Mouse (Mus musculus): Measurements from ENCODE around the gene Gtpbp1.
"Not testable (repeated sequence)": the region's sequence is repeated elsewhere in the genome, so short reads cannot be mapped to it uniquely, and the experiment has no call there.

Gtpbp1 gene

DNA sequence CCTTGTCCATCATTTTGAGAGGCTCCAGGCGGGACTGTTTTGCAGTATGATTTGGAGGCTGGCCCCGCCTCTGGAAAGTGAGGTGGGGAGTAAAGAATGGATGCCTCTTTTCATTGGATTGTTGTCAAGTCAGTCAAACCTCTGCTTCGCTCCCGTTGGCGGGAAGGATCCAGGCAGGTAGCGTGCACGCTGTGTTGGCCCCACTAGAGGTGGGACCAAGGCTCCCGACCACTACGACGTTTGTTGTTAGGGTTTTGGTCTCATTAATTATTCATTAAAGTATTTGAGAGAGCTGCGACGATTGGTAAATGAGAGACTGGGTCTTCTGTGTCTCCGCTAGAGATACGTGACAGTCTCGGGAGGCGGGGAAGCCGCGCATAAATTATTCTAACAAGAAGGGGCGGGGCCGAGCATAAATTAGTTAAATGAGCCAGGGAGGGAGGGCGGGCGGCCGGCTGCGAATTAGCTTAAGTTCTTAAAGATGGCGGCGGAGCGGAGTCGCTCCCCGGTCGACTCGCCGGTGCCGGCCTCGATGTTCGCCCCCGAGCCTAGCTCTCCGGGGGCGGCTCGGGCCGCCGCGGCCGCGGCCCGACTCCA is at the start of gene Gtpbp1:
Gene Gtpbp1 (plus strand): TSS at position 420 of the 597 bp plus-strand sequence.
- DNase-seq (ENCODE audit: low read depth): peak; percentile 100

DNA sequence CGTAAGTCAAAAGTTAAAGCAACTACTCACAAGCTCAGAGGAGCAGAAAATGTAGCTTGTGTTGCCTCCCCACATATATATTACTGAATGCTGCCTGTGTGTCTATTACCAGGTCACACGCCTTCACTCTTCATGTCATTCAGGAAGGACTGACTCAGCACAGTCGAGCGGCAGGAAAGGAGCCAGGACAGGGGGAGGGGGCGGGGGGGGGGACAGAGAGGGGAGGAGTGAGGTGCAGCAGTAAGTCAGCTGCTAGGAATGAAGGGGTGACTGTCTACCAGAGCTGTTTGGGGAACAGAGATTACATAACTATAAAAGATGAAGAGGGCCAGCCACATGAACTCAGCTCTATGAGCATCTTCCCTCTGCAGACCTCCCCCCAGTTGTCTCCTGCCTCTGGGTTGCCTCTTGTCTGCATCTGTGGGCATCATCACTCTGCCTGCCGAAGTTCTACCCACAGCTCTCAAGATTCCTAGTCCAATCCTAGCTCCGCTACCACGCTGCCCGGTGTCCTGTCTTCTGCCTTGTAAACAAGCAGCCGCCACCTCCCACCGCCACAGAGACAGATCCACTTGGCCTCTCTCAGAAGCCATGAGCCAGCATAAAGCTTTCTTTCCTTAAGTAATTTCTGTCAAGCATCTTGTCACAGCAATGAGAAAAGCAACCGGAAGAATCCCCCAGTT is 49.4 kb upstream of the Gtpbp1 start:
- DNase-seq (ENCODE audit: low read depth): peak; percentile 27

DNA sequence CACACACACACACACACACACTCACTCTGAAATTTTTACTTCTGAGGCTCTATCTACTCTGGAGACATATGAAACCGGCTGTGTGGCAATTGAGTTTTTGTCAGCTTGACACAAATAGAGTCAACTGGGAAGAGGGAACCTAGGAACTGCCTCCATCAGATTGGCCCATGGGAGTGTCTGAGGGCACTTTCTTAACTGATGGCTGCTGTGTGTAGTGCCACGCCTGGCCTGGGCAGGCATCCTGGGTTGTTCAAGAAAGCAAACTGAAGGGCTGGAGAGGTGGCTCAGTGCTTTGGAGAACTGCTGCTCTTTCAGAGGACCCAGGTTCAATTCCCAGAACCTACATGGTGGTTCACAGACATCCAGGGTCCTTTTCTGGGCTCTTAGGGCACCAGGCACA is 45.2 kb upstream of the Gtpbp1 start:
- no peak for DNase-seq (ENCODE audit: low read depth)

DNA sequence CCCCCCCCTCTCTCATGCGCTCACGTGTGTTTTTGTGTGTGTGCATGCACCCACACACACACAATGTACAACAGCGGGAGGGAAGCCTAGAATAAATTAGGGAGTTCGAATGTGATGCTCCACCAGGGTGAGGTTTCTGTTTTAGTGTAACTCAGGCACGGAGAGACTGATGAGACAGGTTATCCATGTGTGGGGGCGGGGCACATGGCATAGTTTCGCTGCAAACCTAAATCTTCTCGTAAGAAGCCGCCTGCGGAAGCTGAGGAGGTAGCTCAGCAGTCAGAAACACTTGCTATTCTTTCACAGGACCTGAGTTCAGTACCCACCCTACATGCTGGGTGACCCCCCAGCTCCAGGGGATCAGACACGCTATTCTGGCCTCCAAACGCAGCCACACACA is 42.5 kb upstream of the Gtpbp1 start:
- no peak for DNase-seq (ENCODE audit: low read depth)

DNA sequence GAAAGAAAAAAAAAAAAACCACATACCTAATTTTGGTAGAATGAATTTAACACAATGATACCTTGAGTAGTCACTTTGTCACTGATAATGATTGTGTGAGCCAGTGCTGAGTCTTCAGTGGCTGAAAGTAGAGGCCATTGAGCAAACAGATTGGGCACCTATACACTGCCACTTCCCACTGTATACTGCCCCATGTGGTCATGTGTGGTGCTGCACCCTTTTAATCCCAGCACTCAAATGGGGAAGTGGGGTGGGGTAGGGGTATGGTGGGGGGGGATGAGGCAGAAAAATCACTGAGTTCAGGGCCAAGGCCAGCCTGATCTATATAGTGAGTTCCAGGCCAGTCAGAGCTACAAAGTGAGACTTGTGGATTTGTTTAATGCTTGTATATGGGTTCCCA is 40.1 kb upstream of the Gtpbp1 start:
- peak; percentile 31 for DNase-seq (ENCODE audit: low read depth)

DNA sequence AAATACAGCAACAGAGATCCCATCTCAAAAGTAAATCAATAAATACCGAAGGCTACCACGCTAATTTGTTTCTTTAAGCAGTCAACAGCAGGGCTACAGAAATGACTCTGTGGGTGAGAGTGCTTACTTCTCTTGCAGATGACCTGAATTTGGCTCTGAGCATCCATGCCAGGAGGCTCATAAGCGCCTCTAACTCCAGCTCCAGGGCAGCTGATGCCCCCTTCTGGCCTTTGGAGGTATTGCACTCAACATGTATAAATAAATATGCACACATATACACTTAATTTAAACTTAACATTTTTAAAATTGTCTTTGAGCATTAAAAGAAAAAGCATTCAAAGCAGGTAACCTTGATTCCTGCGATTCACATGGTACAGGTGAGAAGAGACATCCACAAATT is 39.2 kb upstream of the Gtpbp1 start:
- DNase-seq (ENCODE audit: low read depth): peak; percentile 57

DNA sequence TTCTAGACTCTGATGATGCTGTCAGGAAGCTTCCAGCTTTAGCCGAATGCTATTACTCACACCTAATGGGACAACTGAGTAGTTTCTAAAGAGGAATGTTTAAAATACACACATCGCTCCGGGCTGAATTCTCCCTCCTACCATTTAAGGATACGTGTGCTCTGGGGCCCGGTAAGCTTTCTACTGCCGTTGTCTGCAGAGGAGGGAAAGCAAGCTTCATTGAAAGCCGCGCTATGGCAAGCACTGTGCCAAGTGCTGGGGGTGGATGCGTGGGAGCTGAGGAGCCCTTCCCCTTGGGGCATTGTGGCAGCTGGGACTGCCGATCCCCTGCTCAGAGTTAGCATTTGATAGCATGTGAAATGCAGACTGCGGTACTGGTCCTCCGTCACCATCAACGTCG is 34.2 kb upstream of the Gtpbp1 start:
- no peak for DNase-seq (ENCODE audit: low read depth)

DNA sequence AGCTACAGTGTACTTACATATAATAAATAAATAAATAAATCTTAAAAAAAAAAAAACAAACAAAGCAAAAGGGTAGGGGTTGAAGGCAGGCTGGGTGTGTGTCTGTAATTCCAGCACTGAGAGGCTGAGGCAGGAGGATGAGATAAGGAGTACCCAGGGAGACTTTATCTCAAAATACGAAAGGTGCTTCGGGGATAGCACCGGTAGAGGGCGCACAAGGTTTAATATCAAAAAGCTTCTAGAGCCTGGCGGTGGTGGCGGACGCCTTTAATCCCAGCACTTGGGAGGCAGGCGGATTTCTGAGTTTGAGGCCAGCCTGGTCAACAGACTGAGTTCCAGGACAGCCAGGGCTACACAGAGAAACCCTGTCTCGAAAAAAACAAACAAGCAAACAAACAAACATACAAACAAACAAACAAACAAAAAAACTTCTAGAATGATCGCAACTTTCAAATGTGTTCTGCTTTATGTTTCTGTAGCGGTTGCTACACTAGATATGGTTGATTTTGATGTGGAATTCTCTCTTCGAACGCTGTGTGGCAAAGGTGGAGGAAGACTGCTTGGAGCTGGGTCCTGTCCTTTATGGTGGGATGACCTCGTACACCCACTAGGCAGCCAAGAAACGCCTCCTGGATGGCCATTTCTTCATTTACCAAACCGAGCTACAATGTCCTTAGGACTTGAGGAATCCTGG is 32.7 kb upstream of the Gtpbp1 start:
- DNase-seq (ENCODE audit: low read depth): peak; percentile 95

DNA sequence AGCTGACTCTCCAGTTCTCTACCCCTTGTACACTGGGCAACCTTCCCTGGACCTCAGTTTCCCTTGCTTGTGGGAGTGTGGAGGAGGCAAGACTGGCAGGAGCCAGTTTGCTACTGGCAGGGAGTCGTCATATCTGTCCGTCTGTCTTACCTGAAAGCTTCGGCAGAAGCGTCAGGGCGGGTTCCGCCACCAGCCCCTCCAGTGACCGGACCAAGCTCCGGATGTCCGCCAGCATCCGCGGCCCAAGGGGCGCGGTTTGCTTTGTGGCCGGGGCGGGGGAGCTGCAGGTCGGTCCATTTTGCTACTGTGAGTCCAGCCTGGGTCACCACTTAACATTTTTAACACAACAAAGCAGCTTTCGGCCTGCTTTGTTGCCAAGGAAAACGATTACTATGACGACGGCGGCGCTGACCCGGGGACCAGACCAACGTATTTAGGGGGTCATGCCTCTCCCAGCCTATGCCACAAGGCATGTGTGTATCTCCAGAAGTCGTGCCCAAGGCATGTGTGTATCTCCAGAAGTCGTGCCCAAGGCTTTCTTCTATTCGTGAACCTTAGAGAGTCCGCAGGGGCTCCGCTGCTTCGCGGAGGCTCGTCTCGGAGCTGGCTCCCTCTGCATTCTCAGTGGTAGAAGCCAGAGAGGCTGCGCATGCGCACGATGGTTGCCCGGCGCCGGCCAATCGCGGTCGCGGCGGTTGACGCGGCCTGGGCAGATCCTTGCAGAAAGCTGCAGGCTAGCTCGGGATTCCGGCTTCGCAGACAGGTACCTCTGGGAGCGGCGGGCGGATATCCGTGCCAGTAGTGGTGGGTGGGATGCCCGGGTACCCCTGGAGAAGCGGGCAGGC is 31.9 kb upstream of the Gtpbp1 start, which contains the start of the genes Fam227a and Cby1:
Gene Fam227a (minus strand): TSS at position 426 of the 845 bp plus-strand sequence.
Gene Cby1 (plus strand): TSS at position 669 of the 845 bp plus-strand sequence.
- peak; percentile 97 for DNase-seq (ENCODE audit: low read depth)

DNA sequence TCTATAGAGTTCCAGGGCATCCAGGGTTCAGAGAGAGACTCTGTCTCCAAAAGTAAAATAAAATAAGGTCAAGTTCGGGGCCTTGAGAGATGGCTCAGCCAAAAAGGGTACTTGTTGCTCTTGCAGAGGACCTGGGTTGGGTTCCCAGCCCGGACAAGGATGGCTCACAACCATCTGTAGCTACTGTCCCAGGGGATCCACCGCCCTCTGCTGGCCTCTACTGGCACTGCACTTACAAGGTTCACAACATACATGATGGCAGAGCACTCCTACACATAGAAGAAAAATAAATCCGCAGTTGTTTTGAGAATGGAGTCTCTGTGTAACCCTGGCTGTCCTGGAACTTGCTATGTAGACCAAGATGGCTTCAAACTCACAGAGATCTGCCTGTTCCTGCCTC is 28.8 kb upstream of the Gtpbp1 start:
- DNase-seq (ENCODE audit: low read depth): peak; percentile 62

DNA sequence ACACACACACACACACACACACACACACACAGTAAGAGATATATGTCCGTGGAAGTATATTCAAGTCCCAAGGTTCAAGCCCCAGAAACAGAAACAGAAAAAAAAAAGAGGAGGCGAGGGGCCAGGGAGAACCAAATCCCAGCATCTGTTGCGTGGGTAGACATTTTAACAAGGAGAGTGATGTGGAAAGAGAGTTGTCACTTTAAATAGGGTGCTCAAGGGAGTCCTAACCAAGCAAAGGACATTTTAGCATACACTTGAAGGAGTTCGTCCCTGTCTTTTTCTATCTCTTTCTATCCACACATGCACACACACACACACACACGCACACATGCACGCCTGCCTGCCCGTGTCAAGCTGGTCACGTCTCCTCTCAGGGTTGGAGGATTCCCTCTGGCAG is 26.0 kb upstream of the Gtpbp1 start:
- no peak for DNase-seq (ENCODE audit: low read depth)

DNA sequence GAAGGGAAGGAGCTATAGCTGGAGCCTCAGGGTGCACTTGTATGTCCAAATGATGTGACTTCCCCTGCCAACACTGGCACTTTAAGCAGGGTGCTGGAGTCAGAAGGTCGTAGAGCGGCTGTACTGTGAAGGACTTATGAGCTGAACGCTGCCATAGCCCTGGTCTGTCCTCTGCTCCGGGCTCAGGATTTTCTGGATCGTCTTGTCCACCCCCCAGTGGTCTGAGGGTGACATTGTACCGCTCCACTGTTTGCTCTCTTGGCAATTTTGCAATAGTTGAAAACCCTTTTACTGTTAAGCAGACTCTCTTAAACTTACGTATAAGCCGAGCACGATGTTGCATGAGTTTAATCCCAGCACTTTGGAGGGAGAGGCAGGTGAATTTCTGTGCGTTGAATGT is 21.4 kb upstream of the Gtpbp1 start:
- DNase-seq (ENCODE audit: low read depth): peak; percentile 41

DNA sequence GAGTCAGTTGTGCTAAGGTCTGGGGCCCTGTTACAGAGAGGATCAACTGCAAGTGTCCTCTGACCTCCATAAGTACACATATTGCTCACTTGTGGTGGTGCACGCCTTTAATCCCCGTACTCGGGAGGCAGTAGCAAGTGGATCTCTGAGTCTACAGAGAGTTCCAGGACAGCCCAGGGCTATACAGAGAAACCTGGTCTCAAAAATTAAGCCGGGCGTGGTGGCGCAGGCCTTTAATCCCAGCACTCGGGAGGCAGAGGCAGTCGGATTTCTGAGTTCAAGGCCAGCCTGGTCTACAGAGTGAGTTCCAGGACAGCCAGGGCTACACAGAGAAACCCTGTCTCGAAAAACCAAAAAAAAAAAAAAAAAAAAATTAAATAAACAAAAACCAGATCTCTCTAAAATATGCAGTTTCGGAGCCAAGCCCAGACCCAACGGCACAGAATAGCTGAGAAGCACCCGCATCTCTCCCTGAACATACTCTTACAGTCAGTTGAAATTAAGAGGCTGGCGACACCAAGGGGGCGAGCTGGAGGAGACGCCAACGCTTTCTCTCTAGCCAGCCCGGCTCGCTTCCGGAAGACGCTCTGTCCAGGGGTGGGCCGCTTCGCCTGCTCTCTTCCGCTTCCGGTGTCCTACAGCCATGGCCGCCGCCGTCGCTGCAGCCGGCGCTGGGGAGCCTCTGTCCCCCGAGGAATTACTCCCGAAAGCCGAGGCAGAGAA is 20.2 kb upstream of the Gtpbp1 start, which contains the start of gene Tomm22:
Gene Tomm22 (plus strand): TSS at position 613 of the 723 bp plus-strand sequence.
- DNase-seq (ENCODE audit: low read depth): peak; percentile 95

DNA sequence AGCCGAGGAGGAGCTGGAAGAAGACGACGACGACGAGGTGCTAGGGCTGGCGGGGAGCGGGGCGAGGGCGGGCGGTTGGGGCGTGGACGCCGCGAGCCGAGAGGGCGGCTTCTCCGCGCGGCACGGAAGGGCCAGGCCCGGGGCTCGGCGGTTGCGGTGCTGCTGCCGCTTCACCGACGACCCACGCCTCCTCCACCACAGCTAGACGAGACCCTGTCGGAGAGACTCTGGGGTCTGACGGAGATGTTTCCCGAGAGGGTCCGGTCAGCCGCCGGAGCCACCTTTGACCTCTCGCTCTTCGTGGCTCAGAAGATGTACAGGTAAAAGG is 19.7 kb upstream of the Gtpbp1 start:
- no peak for DNase-seq (ENCODE audit: low read depth)

DNA sequence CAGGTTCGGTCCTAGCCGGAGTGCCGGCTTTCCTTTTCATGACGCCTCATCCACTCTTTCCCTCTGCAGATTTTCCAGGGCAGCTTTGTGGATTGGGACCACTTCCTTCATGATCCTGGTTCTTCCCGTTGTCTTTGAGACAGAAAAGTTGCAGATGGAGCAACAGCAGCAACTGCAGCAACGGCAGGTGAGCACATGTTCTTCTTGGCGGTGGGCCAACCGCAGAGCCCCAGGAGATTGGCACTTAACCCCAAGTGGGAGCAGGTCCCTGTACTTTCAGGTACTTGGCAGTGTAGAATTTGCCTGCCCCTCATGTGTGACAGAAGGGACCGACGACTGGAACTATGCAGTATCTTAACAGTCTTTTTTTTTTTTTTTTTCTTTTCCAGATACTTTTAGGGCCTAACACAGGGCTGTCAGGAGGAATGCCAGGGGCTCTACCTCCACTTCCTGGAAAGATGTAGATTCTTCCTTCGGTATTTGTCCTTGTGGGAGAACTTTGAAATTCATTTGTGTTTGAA is 18.8 kb upstream of the Gtpbp1 start:
- DNase-seq (ENCODE audit: low read depth): not testable (repeated sequence)

DNA sequence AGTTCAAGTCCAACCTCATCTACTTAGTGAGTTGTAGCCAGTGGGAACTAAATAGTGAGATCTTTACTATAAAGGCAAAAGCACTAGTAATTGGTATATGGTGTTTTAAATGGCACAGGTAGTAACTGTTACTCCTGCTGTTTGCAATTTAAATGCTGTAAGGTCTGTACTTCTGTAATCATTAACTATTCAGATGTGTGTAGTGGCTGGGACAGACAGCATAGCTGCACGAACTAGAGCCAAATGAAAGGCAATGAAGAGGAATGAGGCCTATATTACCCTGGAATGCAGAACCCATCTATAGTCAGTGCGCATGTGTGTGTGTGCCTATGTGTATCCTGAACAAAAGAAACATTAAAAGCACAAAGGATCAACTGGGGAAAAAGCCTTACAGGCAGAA is 12.7 kb upstream of the Gtpbp1 start:
- DNase-seq (ENCODE audit: low read depth): no peak

DNA sequence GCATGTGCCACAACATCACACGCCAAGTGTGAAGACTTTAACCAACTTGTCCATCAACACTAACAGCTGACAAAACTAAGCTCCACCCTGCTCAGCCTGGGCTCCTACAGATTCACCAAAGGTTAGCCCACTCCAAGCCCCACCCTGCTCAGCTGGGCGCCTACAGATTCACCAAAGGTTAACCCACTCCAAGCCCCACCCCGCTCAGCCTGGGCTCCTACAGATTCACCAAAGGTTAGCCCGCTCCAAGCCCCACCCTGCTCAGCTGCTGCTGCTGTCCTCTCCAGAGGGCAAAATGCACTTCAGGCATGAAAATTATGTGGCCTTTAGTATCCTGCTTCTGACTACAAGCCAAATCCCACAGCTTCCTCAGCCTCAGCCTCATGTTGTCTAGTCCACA is 8.7 kb upstream of the Gtpbp1 start:
- DNase-seq (ENCODE audit: low read depth): no peak

DNA sequence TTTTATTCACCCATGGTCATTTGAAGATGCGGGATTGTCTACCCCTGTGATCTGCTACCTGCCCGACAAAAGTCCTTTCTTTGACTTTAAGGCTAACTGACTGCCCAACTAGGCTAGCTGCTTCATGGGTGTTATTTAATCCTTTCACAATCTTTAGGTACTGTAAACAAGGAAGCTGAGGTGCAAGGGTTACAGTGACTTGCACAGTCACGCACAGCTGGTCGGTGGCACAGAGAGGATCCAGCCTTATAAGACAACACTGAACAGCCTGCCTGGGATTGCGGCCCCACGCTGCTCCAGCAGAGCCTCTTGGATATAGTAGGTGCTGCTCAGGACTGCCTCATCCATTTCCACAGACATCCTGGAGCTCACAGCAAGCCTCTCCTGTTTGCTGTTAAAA is 7.5 kb upstream of the Gtpbp1 start:
- no peak for DNase-seq (ENCODE audit: low read depth)

DNA sequence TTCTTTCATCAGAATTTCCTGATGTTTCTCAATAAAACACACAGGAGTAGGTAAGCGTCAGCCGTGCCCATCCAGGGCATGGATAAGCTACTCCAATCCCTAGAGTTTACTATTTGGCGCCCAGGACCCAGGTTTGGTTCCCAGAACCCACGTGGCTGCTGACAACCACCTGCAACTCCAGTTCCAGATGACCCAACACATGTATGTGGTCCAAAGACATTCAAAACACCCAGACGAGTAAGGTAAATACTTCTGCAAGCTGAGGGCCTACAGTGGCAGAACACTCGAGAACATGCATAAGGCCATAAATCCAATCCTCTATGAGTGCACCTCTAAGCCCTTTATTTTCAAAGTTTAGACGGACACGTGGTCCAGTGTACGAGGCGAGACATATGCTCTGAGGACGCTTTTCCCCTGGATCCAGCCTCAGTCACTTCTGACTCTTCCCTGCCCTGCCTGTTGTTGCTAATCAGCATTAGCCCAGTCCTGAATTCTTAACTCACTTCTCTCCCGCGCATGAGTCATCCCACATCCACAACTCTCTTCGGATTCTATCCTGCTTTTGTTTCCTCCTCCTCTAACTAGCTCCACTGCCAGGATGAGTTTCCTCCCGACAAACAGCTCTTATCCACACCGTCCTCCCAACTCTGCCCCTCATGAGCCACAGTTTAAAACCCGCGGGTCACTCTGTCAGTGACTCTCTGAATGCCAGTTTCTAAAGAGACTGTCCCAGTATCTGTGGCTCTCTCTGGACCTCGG is 6.8 kb upstream of the Gtpbp1 start:
- peak; percentile 77 for DNase-seq (ENCODE audit: low read depth)

DNA sequence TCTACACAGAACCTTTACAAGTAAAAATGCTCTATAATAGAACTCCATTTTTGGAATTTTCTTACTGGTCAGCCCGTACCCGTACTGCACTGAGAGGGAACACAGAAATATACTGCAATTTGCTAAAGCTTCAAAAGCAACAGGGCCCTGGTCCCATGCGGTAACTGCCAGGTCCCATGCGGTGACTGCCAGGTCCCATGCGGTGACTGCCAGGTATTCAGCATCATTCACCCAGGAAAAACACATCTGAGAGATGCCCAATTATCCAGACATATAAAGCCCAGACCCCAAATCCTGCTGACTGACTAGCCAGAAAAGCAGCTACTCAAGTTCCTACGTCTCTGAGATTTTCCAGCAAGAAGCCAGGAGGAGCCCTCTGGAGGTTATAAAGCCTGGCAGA is 6.0 kb upstream of the Gtpbp1 start:
- no peak for DNase-seq (ENCODE audit: low read depth)
